In genomic region chr15:8271952-8272351, GRCm38 (mm10) we compare ENCODE assay signal across 21 mouse cellular contexts.
"Had no signal": no experiment of that assay in that cellular context is flagged by ENCODE, and none has a peak within 500 bp of the region (broad histone marks: within the 10 kb centered on the region; RNA-seq: fewer than 3 reads in every experiment).

No protein-coding gene starts in this region.

- H3K27ac ChIP-seq: liver, embryonic 15.5 days; lung, embryonic 15.5 days; midbrain, embryonic 12.5 days; neural tube, embryonic 13.5 days; neural tube, embryonic 15.5 days had no signal

- H3K4me2 ChIP-seq: liver, embryonic 15.5 days; lung, embryonic 15.5 days; midbrain, embryonic 12.5 days; neural tube, embryonic 13.5 days; neural tube, embryonic 15.5 days had no signal

- H3K4me1 ChIP-seq: liver, embryonic 15.5 days; lung, embryonic 15.5 days; midbrain, embryonic 12.5 days; neural tube, embryonic 13.5 days; neural tube, embryonic 15.5 days had no signal

- H3K9me3 ChIP-seq: liver, embryonic 15.5 days; lung, embryonic 15.5 days; midbrain, embryonic 12.5 days; neural tube, embryonic 13.5 days; neural tube, embryonic 15.5 days had no signal

- DNase-seq: liver, postnatal 0 days; lung, adult 2 months; lung, postnatal 14 days; lung, postnatal 36 days; midbrain, embryonic 14.5 days; retina, postnatal 1 day; right cerebral cortex, adult 18-20 months; right cerebral cortex, postnatal 25 days; right cerebral cortex, postnatal 4 days; spleen, adult 18-20 months; thymus, adult 18-20 months; thymus, postnatal 14 days; thymus, postnatal 36 days had no signal

- ATAC-seq: liver, postnatal 0 days; lung, postnatal 0 days; midbrain, embryonic 16.5 days had no signal

- H3K36me3 ChIP-seq: liver, embryonic 15.5 days had no signal

- H3K9ac ChIP-seq: liver, embryonic 15.5 days; liver, postnatal 0 days; lung, embryonic 15.5 days; midbrain, embryonic 12.5 days; neural tube, embryonic 13.5 days; neural tube, embryonic 15.5 days had no signal

- H3K27me3 ChIP-seq: liver, embryonic 15.5 days; lung, embryonic 15.5 days; midbrain, embryonic 12.5 days; neural tube, embryonic 13.5 days; neural tube, embryonic 15.5 days had no signal

- H3K4me3 ChIP-seq: liver, embryonic 15.5 days; lung, embryonic 15.5 days; midbrain, embryonic 12.5 days; myocyte; neural tube, embryonic 13.5 days; neural tube, embryonic 15.5 days had no signal
